Mouse (Mus musculus): ENCODE results near the gene Susd1. TPM values are rescaled to one million over a fixed set of nuclear protein-coding genes. Genes with fewer than 3 reads are reported as not detected.

The Susd1 gene
- polyA plus RNA-seq (2012; rRNA removed): 0.37 and 1.6 TPM in 2 replicates

DNA sequence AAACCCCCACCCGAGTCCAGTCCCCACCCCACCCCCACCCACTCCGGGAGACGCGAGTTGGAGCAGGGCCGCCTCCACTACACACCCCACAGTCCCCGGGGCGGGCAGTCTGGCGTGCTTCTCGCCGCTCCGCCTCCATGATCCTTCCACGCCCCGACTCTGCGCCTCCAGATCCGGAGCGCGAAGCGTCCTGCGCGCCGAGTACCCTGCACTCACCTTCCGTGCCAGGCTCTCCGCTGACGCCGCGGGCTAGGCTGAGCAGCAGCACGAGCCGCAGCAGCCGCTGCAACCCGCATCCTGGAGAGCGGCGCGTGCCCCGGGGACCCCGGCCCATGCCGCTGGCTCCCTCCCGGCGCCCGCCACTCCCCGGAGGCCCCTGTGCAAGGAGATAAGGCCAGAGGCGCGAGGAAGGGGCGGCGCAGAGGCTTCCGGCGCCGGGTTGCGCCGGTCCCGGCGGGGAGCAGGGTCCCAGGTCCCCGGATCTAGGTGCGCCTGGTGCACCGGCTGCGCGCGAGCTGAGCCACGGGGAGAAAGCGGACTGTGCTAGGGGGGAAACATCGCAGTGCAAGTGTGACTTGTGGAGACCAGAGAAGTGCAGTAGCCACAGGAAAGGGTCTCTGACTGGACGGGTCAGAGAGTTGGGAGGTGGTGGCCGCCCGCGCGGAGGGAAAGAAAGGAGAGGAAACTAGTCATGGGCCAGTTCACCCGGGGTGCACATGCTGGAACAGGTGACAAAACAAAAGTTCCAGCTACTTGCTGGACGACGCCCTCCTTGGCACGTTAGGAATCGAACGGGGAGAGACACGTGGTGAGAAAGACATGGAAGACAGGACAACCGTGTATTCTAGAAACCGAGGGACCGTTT is at the start of gene Susd1:
Gene Susd1 (minus strand): TSS at position 644 of the 865 bp plus-strand sequence.
- no peaks in the 10 kb centered on the region for H3K36me3 ChIP-seq (ENCODE audit: control insufficient read depth, insufficient read depth, low read length)
- 1% methylated on average over 74 of the region's 75 CpGs for WGBS
- peak within 1 kb of the TSS; percentile 1; the same call in 1 of the 2 replicates for H3K27ac ChIP-seq (ENCODE audit: insufficient read depth, low read depth, low read length)
- H3K4me3 ChIP-seq (ENCODE audit: low read depth, low read length): peak within 1 kb of the TSS; percentile 66
- H3K4me1 ChIP-seq (ENCODE audit: control insufficient read depth, insufficient read depth, insufficient read length, low read length): peaks cover 15% of the 10 kb centered on the region; the same call in 1 of the 2 replicates
- no peak for TF ChIP-seq CTCF (IDR thresholded peaks at IDR 0.05; ENCODE audit: extremely low read depth, insufficient read length, insufficient replicate concordance, low read depth, low read length)
- no peak for TF ChIP-seq POLR2A (IDR thresholded peaks at IDR 0.05; ENCODE audit: low read depth, low read length)
- H3K27me3 ChIP-seq (ENCODE audit: control insufficient read depth, insufficient read depth, low read length): no peaks in the 10 kb centered on the region

DNA sequence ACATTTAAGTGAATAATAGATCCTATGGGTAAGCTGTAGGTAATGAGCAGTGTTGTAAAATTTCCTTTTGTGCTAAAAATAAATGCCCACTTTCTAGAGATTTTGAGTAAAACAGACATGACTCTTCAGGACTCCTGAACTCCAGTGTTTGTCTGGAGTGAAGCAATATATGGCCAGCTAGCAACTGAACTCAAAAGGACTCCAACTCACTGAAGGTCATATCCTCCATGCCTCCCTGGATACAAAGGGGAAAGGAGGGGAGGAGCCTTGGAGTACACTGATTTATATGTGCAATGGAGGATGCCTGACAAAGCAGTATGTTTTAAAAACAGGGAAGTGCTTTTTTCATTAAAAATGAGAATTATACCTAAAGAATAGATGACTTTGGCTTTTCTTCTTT is 32.9 kb upstream of the Susd1 start:
- Histone ChIP-seq H3K27me3 (ENCODE audit: control insufficient read depth, insufficient read depth, low read length) (no peaks in the 10 kb centered on the region), H3K36me3 (ENCODE audit: control insufficient read depth, insufficient read depth, low read length) (peaks cover 10% of the 10 kb centered on the region), H3K27ac (ENCODE audit: insufficient read depth, low read depth, low read length) (no peak overlapping the region), H3K4me3 (ENCODE audit: low read depth, low read length) (no peak overlapping the region), H3K4me1 (ENCODE audit: control insufficient read depth, insufficient read depth, insufficient read length, low read length) (no peaks in the 10 kb centered on the region)
- TF ChIP-seq CTCF (IDR thresholded peaks at IDR 0.05; ENCODE audit: extremely low read depth, insufficient read length, insufficient replicate concordance, low read depth, low read length) (no peak), POLR2A (IDR thresholded peaks at IDR 0.05; ENCODE audit: low read depth, low read length) (no peak)

DNA sequence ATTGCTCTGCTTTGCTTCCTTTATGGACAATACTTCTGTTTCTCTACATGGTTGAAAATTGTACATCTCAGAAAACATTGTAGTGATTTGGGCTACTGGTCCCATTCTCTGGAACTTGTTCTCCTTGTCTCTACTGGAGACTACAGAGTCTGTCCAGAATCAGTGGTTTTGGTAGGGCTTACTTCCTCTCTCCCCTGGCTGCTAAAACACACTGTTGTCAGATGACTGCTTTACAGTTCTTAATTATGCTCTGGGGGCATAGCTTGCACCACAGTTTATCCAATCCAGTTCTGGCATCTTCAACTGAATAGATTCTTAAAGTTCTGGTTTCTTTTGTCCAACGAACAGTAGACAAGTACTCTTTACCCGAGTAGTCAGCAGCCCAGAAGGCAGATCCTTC is 27.0 kb upstream of the Susd1 start:
- 69% methylated on average over 2 of the region's 2 CpGs for WGBS
- H3K27ac ChIP-seq (ENCODE audit: insufficient read depth, low read depth, low read length): no peak overlapping the region
- H3K4me3 ChIP-seq (ENCODE audit: low read depth, low read length): no peak overlapping the region
- no peaks in the 10 kb centered on the region for H3K27me3 ChIP-seq (ENCODE audit: control insufficient read depth, insufficient read depth, low read length)
- peaks cover 12% of the 10 kb centered on the region; the same call in 1 of the 2 replicates for H3K4me1 ChIP-seq (ENCODE audit: control insufficient read depth, insufficient read depth, insufficient read length, low read length)
- no peak for TF ChIP-seq POLR2A (IDR thresholded peaks at IDR 0.05; ENCODE audit: low read depth, low read length)
- TF ChIP-seq CTCF (IDR thresholded peaks at IDR 0.05; ENCODE audit: extremely low read depth, insufficient read length, insufficient replicate concordance, low read depth, low read length): no peak
- H3K36me3 ChIP-seq (ENCODE audit: control insufficient read depth, insufficient read depth, low read length): no peaks in the 10 kb centered on the region

DNA sequence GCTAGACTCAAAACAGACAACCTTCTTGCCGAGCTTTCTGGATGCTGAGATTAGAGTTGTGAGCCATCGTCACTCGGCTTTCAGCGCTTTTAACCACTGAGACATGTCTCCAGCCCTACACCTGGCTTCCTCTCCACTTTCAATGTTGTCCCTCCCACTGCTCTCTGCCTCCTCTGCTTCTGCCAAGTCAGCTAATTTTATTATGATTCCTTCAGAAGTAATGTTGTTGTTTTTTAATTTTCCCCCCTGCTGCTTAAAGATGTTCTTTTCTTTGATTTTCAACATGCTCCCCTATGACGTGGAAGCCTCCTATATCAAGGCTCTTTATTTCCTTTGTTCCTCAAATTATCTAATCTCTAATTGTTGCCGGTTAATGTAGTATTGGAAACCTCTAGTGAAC is 26.2 kb upstream of the Susd1 start:
- H3K4me1 ChIP-seq (ENCODE audit: control insufficient read depth, insufficient read depth, insufficient read length, low read length): peaks cover 12% of the 10 kb centered on the region; the same call in 1 of the 2 replicates
- no peak overlapping the region for H3K4me3 ChIP-seq (ENCODE audit: low read depth, low read length)
- 35% methylated on average over 6 of the region's 6 CpGs for WGBS
- no peak overlapping the region for H3K27ac ChIP-seq (ENCODE audit: insufficient read depth, low read depth, low read length)
- H3K36me3 ChIP-seq (ENCODE audit: control insufficient read depth, insufficient read depth, low read length): no peaks in the 10 kb centered on the region
- H3K27me3 ChIP-seq (ENCODE audit: control insufficient read depth, insufficient read depth, low read length): no peaks in the 10 kb centered on the region
- TF ChIP-seq CTCF (IDR thresholded peaks at IDR 0.05; ENCODE audit: extremely low read depth, insufficient read length, insufficient replicate concordance, low read depth, low read length) (no peak), POLR2A (IDR thresholded peaks at IDR 0.05; ENCODE audit: low read depth, low read length) (no peak)

DNA sequence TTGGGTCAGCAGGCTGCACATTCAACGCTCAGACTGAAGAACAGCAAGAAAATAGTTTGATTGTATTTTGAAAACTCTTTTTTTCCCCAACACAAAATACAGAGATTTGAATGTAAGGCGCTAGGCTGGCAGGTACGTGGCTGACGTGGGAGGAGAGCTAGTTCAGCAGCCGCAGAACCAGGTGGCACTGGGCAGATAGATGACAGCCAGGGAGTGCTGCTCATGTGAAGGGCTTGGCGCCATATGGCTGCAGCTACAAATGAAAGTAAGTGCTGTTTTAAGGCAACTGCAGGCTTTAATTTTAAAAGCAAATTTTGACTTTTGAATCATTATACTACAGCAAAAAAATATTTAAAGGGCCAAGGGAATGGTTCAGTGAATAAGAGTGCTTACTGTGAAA is 24.1 kb upstream of the Susd1 start:
- no peaks in the 10 kb centered on the region for H3K36me3 ChIP-seq (ENCODE audit: control insufficient read depth, insufficient read depth, low read length)
- no peak for TF ChIP-seq POLR2A (IDR thresholded peaks at IDR 0.05; ENCODE audit: low read depth, low read length)
- no peak for TF ChIP-seq CTCF (IDR thresholded peaks at IDR 0.05; ENCODE audit: extremely low read depth, insufficient read length, insufficient replicate concordance, low read depth, low read length)
- no peak overlapping the region for H3K27ac ChIP-seq (ENCODE audit: insufficient read depth, low read depth, low read length)
- no peak overlapping the region for H3K4me3 ChIP-seq (ENCODE audit: low read depth, low read length)
- H3K27me3 ChIP-seq (ENCODE audit: control insufficient read depth, insufficient read depth, low read length): no peaks in the 10 kb centered on the region
- 46% methylated on average over 6 of the region's 6 CpGs for WGBS
- H3K4me1 ChIP-seq (ENCODE audit: control insufficient read depth, insufficient read depth, insufficient read length, low read length): peaks cover 14% of the 10 kb centered on the region; the same call in 1 of the 2 replicates

DNA sequence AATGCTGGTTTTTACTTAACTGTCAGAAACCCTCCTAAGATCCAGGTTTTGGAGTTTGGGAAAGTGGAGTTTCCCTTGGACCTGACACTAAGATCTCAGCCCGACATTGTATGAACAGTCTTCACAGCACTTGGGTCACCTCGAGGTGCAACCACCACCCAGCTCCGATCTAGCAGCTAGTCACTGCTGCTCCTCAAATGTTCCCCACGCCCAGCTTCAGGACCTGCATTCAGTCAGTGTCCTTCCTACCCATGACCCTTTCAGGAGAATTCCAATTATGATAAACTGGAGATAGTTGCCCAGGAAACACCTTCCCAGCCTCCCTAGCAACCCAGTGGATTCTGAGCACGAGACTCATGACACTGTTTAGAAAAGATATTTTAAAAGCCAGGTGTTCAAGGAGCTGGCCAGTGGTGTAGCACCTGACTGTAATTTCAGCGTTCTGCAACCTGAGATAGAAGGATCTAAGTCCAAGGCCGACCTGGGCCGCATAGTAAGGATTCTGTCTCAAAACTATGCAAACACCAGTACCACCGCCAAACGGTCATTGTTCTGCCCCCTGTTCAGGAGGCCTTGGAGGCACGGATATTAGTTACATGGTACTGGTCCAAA is 22.8 kb upstream of the Susd1 start:
- TF ChIP-seq CTCF (IDR thresholded peaks at IDR 0.05; ENCODE audit: extremely low read depth, insufficient read length, insufficient replicate concordance, low read depth, low read length): no peak
- TF ChIP-seq POLR2A (IDR thresholded peaks at IDR 0.05; ENCODE audit: low read depth, low read length): no peak
- Histone ChIP-seq H3K27ac (ENCODE audit: insufficient read depth, low read depth, low read length) (no peak overlapping the region), H3K4me3 (ENCODE audit: low read depth, low read length) (no peak overlapping the region), H3K4me1 (ENCODE audit: control insufficient read depth, insufficient read depth, insufficient read length, low read length) (peaks cover 14% of the 10 kb centered on the region; the same call in 1 of the 2 replicates), H3K27me3 (ENCODE audit: control insufficient read depth, insufficient read depth, low read length) (no peaks in the 10 kb centered on the region), H3K36me3 (ENCODE audit: control insufficient read depth, insufficient read depth, low read length) (no peaks in the 10 kb centered on the region)
- WGBS: 29% methylated on average over 11 of the region's 11 CpGs

All from small intestine, adult 2 months (tissue).